Mouse (Mus musculus) splenic B cell, adult 2 months (primary cell): ENCODE results near the gene Prox2.
A peak's percentile ranks its signal among the peaks of the same experiment; 100 is the strongest.

Experiments
- DNase-seq: peaks from one replicate; pipeline ENCODE4 v3.0.0-alpha.2; 2011; ENCODE audit warnings: low read depth, low spot score
- H3K27me3 ChIP-seq: 2 replicates; pipeline ENCODE4 v1.6.1; 2012; ENCODE audit warnings: mild to moderate bottlenecking, low read length, moderate library complexity, mixed read lengths; ENCODE audit not compliant: control insufficient read depth, poor library complexity, insufficient read depth, severe bottlenecking
- H3K36me3 ChIP-seq: 2 replicates; pipeline ENCODE4 v1.6.1; 2012; ENCODE audit warnings: mild to moderate bottlenecking, low read length, moderate library complexity, mixed read lengths; ENCODE audit not compliant: control insufficient read depth, poor library complexity, insufficient read depth, severe bottlenecking

Prox2 gene

GRCm38 (mm10) chr12:85091190-85091589, 19.4 kb downstream of the Prox2 start:
- DNase-seq = no peak
- Histone ChIP-seq H3K27me3 (no peaks in the 10 kb centered on the region), H3K36me3 (peaks cover 2% of the 10 kb centered on the region; the same call in 1 of the 2 replicates)

- no peaks in the 10 kb centered on the region for H3K27me3 ChIP-seq
- no peak for DNase-seq
- peaks cover 2% of the 10 kb centered on the region; the same call in 1 of the 2 replicates for H3K36me3 ChIP-seq
Measured at GRCm38 (mm10) chr12:85087845-85088244, 22.7 kb downstream of the Prox2 start.

- H3K27me3 ChIP-seq = no peaks in the 10 kb centered on the region
- DNase-seq = no peak
- no peaks in the 10 kb centered on the region; the same call in 1 of the 2 replicates for H3K36me3 ChIP-seq
Measured at GRCm38 (mm10) chr12:85084941-85085340, 25.6 kb downstream of the Prox2 start.

- H3K27me3 ChIP-seq = no peaks in the 10 kb centered on the region
- DNase-seq = no peak
- H3K36me3 ChIP-seq = no peaks in the 10 kb centered on the region; the same call in 1 of the 2 replicates
Measured at GRCm38 (mm10) chr12:85084257-85084656, 26.3 kb downstream of the Prox2 start.

GRCm38 (mm10) chr12:85077100-85077499, 33.5 kb downstream of the Prox2 start:
- DNase-seq = no peak
- H3K27me3 ChIP-seq = no peaks in the 10 kb centered on the region
- peaks cover 8% of the 10 kb centered on the region for H3K36me3 ChIP-seq

- Histone ChIP-seq H3K27me3 (no peaks in the 10 kb centered on the region), H3K36me3 (peaks cover 16% of the 10 kb centered on the region)
- DNase-seq = no peak
Measured at GRCm38 (mm10) chr12:85071043-85071442, 39.5 kb downstream of the Prox2 start.

GRCm38 (mm10) chr12:85051218-85051617, 59.3 kb downstream of the Prox2 start:
- Histone ChIP-seq H3K27me3 (no peaks in the 10 kb centered on the region), H3K36me3 (peaks cover 4% of the 10 kb centered on the region)
- DNase-seq = peak; percentile 31
